Mouse (Mus musculus) embryonic fibroblast, embryonic 13.5 days (primary cell): ENCODE measurements around the gene Gucy2c. TPM values are rescaled to one million over a fixed set of nuclear protein-coding genes. Genes with fewer than 3 reads are reported as not detected.

Experiments used
- H3K27ac ChIP-seq: 2 replicates; pipeline ENCODE4 v1.5.1; 2012; ENCODE audit warnings: low read length, control low read depth, inconsistent platforms; ENCODE audit not compliant: insufficient read depth
- H3K4me1 ChIP-seq: 2 replicates; pipeline ENCODE4 v1.6.1; 2011; ENCODE audit warnings: low read length; ENCODE audit not compliant: control insufficient read depth, insufficient read depth
- H3K4me3 ChIP-seq: 2 replicates; pipeline ENCODE4 v1.5.1; 2011; ENCODE audit warnings: mild to moderate bottlenecking, control low read depth, low read length; ENCODE audit not compliant: insufficient read depth
- CTCF ChIP-seq: IDR thresholded peaks from 2 replicates; pipeline ENCODE4 v1.5.1; 2011; ENCODE audit warnings: mild to moderate bottlenecking, control low read depth, low read length, moderate library complexity, borderline replicate concordance; ENCODE audit not compliant: insufficient read depth
- POLR2A ChIP-seq: IDR thresholded peaks from 2 replicates; pipeline ENCODE4 v1.6.1; 2011; ENCODE audit warnings: low read depth, mild to moderate bottlenecking, control low read depth, low read length, moderate library complexity
- polyA plus RNA-seq: library from polyadenylated mRNA; stranded (reverse); fragments of >200 nt; gene quantifications from 2 replicates; pipeline ENCODE4 v1.2.4, GENCODE M21; 2011; ENCODE audit warnings: low read depth; ENCODE audit not compliant: missing spikeins, insufficient read length

Gene Gucy2c
- polyA plus RNA-seq, 1 experiment: not detected

DNA sequence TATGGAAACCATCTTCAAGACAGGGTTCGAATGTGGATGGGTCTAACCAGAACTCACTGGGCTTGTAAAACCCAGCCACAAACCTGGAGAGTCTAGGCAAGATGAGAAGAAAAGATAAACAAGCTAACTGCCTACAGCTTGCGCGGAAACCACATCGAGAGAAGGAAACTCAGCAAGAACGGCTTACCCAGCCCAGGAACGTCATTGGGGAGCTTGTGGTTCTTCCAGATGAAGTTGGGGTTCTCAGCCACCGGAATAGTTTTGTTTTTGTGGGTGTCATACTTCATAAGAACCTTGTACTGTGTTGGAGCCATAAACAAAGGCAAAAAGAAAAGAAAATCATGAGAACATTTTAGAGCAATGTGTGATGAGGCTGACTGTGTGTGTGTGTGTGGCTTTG is 37.8 kb downstream of the Gucy2c start:
- Histone ChIP-seq H3K4me1 (no peaks in the 10 kb centered on the region), H3K27ac (no peak overlapping the region), H3K4me3 (no peak overlapping the region)
- TF ChIP-seq CTCF (no peak), POLR2A (no peak)

DNA sequence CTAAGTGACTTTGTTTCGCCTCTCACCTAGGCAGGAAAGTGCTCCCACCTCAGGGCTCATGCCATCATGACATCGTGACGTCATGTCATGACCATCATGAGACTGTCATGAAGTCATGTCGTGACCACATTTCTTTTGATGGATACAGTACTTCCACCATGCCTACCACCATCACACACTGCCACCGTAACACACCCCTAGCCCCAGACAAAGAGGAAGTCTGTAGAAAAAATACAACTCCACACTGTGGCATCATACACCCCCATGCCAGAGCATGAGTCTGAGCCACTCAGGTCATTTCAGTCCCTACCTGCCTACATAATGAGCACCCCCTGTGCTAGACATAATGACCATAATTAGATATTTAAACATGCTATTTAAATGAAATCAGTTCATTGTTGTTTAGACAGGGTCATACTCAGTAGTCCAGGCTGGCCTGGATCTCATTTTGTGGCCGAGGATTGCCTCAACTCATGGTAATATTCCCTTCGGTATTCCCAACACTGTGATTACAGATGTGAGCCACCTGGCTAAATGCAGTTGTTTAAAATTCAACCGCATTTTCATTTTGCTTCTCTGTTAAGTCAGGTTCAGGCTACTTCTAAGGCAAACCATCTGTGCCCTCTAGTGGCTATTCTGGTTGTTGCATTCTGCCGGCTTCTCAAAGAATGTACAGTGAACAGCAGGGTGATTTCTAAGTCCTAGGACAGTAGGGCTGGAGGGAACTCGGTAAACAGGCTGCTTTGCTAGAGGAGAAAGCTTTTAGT is 39.0 kb downstream of the Gucy2c start:
- no peaks in the 10 kb centered on the region for H3K4me1 ChIP-seq
- TF ChIP-seq CTCF (no peak), POLR2A (no peak)
- no peak overlapping the region for H3K27ac ChIP-seq
- no peak overlapping the region for H3K4me3 ChIP-seq

DNA sequence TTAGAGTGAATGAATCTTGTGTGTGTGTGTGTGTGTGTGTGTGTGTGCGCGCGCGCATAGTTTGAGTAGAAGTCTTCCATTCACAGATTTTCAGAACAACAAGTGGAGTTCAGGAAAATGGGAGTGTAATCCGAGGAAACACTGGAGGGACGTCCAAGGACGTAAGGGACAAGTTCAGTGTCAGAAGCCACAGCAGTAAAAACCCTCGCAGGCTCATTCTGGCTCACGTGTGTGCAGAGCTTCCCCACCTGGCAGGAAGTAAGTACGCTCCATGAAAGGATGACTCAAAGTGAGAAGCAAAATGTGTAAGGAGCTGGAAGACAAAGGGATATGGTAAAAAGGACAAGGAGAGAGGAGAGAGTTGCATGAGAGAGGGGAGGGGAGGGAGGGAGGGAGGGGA is 40.3 kb downstream of the Gucy2c start:
- Histone ChIP-seq H3K4me3 (no peak overlapping the region), H3K4me1 (no peaks in the 10 kb centered on the region), H3K27ac (no peak overlapping the region)
- TF ChIP-seq POLR2A (no peak), CTCF (no peak)

DNA sequence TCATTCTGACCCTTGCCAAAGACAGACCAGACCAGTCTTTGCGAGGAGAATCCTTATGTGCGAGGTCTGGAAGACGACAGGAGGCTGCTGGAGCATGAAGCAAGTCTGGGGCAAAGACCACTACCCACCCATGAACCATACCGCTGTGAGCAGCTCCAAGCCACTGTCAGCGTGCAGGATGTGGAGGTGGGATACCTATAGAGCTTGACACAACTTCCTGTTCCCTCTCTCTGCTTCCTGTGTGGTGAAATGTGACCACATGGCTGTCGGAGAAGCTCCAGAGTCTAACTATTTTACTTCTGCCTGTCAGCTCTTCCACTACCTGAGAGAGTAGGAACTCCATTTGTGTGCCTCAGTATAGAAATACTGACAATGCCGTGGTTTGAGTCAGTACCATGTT is 45.8 kb downstream of the Gucy2c start:
- Histone ChIP-seq H3K4me3 (no peak overlapping the region), H3K4me1 (no peaks in the 10 kb centered on the region), H3K27ac (no peak overlapping the region)
- TF ChIP-seq POLR2A: no peak

DNA sequence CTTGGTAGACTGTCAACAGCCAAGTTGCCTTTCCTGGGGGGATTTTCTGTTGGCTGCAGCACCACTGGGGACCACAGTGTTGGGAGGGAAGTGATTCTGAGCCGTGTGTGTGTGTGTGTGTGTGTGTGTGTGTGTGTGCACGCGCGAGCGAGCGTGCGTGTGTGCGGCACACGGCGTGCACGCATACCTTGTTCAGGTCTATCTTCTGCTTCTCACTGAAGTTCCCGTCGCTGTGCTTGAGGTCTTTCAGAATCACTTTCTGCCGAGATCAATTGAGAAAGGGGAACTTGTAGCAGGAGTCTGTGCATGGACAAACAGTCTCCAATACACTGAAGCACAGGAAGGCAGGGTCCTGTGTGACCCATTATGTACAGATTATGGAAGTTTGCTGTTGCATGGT is 53.4 kb downstream of the Gucy2c start:
- H3K27ac ChIP-seq: no peak overlapping the region
- no peaks in the 10 kb centered on the region for H3K4me1 ChIP-seq
- TF ChIP-seq POLR2A (no peak), CTCF (no peak)
- H3K4me3 ChIP-seq: no peak overlapping the region

DNA sequence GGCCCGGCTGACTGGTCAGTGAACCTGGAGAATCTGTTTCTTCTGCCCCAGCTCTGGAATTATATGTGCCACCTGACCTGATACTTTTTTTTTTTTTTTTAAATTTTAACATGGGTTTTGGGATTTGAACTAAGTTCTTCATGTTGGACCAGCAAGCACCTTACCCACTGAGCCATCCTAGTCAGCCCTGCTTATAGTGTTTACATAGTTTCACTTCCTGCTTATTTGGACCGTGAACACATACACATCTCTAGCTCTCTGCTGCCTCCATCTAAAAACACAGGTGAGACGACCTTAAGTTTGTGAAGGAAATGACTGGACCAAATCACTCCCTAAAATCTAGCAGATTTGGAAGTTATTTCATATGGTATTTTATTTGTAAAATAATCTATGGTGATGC is 58.4 kb downstream of the Gucy2c start:
- Histone ChIP-seq H3K4me1 (no peaks in the 10 kb centered on the region), H3K4me3 (no peak overlapping the region), H3K27ac (no peak overlapping the region)
- TF ChIP-seq CTCF: no peak
- no peak for TF ChIP-seq POLR2A

DNA sequence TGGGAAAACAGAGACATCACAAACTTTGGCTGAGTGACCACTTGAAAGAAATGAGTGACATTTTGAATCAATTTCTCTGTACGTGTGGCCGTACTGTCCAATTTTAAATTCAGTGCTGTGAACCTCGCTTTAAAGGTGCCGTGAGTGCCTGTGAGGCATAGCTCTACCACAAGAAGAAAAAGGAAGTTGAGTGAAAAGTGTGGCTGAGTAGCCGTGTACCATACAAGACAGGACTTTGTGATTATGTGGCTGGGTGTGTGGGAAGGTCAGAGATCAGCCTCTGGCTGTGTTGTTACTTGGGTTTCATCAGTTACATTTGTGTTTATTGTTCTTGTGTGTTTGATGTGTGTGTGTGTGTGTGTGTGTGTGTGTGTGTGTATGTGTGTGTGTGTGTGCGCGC is 59.0 kb downstream of the Gucy2c start:
- Histone ChIP-seq H3K4me3 (no peak overlapping the region), H3K27ac (no peak overlapping the region), H3K4me1 (no peaks in the 10 kb centered on the region)
- TF ChIP-seq CTCF: no peak
- no peak for TF ChIP-seq POLR2A

DNA sequence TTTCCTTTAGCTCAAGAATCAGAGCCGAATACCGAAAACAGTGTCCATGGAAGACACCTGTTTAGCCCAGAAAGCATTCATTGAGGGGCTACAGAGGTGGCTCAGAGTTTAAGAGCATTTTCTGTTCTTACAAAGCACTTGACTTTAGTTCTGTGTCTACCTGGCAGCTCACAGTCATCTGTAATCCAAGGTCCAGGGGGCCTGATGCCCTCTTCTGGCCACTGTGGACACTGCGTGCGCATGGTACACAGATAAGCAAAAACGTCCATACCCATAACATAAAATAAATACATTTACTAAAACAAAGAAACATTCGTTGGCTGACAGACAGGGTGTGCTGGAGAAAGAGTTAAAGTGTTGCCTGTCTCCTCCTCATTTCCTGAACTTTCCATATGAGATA is 59.6 kb downstream of the Gucy2c start:
- H3K4me1 ChIP-seq: no peaks in the 10 kb centered on the region
- TF ChIP-seq POLR2A (no peak), CTCF (peak; percentile 83; the same call in 1 of the 2 replicates)
- H3K4me3 ChIP-seq: no peak overlapping the region
- H3K27ac ChIP-seq: no peak overlapping the region

DNA sequence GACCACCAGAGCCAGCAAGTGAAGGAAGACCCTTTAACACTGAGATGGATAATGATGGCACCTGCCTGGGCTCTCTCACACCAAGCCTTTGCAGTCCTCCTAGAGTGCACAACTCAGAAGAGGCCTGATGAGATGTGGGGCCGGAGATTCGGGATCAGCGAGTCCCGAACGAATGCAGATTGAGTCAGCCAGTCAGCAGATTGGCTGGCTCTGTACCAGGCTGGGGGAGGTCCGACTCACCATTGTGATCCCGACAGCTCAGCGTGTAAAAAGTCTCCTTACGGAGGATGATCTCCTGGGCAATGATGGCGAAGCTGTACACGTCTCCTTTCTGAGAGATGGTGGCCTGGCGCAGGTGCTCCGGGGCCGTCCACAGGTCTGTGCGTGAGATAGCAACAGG is 61.1 kb downstream of the Gucy2c start:
- H3K27ac ChIP-seq: no peak overlapping the region
- H3K4me3 ChIP-seq: no peak overlapping the region
- TF ChIP-seq POLR2A: no peak
- no peaks in the 10 kb centered on the region; the same call in 1 of the 2 replicates for H3K4me1 ChIP-seq

DNA sequence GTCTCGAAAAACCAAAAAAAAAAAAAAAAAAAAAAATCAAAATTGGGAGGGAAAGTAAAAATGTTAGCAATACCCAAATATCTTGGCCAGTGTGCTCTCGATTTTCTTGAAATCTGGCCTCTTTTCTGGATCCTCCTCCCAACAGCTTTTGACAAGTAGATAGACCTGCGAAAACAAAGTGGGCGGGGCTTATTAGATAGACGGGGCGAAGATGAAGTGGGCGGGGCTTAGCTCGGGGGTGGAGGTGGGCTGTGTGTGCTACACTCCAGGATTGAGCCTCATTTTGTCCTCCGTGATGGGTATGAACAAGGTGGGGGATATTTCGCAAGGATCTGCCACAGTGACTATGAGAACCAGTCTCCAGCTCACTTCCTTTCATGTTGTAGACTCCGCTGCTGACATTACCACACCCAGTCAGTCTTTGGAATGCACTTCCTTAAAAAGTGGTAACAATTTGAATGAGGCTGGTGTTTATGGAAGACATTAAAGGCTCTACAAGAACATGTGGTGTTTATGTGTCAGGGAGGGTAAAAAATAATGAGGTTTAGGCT is 65.6 kb downstream of the Gucy2c start:
- no peak overlapping the region for H3K27ac ChIP-seq
- TF ChIP-seq POLR2A (no peak), CTCF (no peak)

More for the DNA sequence above, 65.6 kb downstream of the Gucy2c start:
- H3K4me3 ChIP-seq: no peak overlapping the region
- H3K4me1 ChIP-seq: no peaks in the 10 kb centered on the region; the same call in 1 of the 2 replicates
